Mouse (Mus musculus) c-Kit-negative CD71-positive TER-119-positive erythroid progenitor cells, embryonic 14.5 days (primary cell): ENCODE measurements around the gene Itih5.

Experiments used
- DNase-seq: peaks from one replicate; pipeline ENCODE4 v3.0.0-alpha.2; 2013; ENCODE audit warnings: low read depth, low spot score

Gene Itih5

DNA sequence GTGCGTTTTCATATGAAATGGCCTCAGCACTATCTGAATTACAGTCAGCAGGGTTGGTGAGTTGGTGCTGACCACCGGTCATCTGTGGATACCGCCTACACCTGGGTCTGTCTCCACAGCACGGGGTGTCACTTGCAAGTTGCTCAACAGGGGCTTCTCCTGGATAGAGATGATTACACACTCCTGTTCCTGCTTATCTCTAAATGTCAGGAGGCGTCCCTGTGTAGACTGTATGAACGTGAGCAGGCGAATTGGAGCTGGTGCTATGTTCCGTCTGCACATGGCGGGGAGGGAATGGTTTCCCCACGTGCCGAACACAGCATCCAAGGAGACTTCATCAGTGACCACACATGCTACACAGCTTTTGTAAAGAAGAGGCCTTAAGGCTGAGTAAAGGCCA, 13.9 kb downstream of the Itih5 start:
- DNase-seq: no peak

GRCm38 (mm10) chr2:10168016-10168415, 14.6 kb downstream of the Itih5 start:
- no peak for DNase-seq

GRCm38 (mm10) chr2:10169991-10170390, 16.6 kb downstream of the Itih5 start:
- no peak for DNase-seq

DNA sequence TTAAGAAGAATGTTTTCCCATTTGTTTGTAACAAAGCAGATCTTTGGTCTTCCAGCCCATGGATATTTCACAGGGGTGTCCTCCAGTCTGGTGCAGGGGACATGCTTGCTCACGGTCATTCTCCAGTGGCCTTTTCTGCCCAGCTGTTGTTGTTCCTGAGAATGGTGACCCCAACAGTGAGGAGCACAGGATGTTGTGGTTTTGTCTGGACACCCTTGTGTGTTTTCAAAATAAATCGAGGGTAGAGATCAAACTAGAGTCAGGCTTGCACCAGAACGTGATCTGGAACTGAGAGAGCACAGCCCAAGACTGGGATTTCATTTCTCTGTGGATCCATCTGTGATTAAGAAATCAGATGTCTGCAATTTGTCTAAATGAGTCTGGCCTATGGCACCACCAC, 40.2 kb downstream of the Itih5 start:
- no peak for DNase-seq

GRCm38 (mm10) chr2:10195162-10195561, 41.8 kb downstream of the Itih5 start:
- DNase-seq: no peak

- no peak for DNase-seq
These were observed 46.0 kb downstream of the Itih5 start for GRCm38 (mm10) chr2:10199326-10199725.

DNA sequence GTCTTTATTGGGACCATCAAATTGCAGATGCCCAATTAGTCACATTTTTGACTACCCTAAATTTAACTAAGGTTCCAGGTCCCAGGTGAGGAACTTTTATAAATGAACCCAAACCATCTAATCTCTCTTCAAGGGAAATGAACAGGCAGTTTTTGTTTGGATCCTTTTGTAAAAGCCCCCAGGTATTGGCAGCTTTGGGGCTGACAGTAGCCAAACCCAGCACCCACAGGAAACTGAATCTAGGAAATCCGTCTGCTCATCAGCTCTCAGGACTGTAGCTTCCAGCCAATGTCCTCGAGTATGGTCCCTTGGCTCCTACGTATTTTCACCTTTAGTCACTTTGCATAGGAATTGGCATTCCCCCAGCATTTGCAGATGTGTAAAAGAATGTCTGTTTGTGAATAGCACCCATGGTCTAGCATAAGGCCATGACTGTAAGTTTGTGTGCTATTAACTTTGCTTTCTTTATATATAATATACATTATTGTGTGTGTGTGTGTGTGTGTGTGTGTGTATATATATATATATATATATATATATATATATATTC, 47.4 kb downstream of the Itih5 start:
- DNase-seq: no peak

- no peak for DNase-seq
These were observed 50.9 kb downstream of the Itih5 start for GRCm38 (mm10) chr2:10204301-10204700.

DNA sequence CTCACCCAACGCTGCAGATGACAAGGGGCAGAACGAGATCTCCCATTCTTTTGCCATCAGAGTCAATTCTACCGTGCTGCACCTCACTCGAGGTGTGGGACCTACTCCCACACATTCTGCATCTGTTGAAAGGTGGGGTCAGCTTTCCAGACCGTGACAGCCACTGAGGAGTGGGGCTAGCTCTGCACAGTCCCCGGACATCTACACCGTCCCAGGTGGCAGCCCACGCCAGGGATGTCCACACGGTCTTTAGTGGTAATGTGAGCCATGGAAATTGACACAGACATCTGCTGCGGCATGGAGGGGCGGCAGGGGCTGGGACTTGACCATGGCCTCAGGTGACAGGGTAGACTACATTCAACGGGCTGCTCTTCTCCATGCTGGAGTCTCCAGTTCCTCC, 60.1 kb downstream of the Itih5 start:
- DNase-seq: no peak

DNA sequence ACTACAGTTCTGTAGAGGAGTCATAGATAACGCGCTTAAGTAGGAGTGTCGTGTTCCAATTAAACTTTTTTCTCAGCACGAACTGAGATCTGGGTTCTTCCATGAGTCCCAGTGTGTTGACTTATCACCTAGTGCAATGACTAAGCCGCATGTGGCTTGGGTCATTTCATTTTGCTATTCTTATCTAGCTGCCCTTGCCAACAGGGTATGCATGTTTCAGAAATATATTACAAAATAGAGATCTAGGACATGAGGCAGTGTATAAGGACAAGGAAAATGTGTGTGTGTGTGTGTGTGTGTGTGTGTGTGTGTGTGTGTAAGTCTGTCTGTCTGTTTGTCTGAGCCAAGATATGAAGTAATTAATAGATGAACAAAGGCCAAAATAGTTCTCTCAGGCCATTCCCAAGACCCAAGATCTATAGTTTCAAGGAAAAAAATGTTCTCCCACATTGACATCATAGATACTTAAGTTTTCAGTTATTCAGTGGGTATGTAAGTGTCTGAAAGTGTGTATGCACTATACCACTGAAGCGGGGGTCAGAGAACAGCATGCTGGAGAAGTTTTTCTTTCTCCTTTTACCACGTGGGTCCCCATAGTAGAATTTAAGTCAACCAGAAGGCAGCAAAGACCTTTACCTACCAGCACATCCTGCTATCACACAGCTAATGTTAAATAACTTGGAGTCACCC, 62.6 kb downstream of the Itih5 start:
- no peak for DNase-seq

DNA sequence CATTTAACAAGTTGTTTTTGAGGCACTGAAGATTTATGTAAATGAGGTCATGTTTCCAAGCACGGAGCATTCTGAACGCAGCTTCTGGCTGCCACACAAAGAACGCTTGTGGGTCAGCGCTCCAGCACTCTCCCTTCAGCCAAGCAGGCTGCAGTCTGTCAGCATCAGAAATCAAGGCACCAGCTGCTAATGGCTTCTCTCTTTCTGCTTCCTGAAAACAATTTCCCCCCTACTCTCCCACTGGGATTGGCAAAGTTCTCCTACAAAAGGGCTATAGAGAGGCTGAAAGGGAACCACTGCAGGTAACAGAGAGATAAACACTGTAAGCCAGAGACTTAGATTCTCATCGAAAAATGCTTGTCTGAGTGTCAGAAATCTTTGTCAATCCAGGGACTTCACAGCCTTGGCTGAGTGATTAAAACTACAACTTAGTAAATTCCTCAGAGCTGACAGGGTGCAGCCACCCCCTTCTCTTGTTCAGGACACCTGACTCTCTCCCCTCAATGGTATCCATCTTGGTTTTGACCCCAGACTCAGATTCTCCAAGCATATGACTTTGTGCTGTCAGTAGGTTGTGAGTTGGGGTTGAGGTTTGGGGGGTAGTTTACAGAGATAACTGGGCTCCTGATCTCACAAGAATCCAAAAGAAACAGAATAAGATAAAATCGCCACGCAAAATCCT, 63.3 kb downstream of the Itih5 start:
- no peak for DNase-seq

DNA sequence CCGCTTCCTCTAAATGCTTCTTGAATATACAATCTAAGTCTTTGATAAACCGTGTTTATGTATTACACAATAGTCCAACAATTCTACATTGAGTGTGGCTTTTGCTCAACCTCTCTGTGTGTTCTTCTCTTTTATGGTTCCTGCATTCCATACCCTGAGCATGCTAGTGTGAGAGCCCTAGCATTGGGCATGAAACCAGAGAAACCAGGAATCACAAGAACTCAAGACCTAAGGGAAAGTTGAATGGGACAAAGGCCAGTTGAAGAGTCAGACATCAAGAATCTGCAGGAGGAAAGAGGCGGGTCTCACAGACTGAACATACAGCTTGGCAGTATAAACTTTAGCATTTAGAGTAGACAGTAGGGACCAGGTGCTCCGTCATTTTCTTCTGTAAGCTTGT, 68.5 kb downstream of the Itih5 start:
- no peak for DNase-seq

DNA sequence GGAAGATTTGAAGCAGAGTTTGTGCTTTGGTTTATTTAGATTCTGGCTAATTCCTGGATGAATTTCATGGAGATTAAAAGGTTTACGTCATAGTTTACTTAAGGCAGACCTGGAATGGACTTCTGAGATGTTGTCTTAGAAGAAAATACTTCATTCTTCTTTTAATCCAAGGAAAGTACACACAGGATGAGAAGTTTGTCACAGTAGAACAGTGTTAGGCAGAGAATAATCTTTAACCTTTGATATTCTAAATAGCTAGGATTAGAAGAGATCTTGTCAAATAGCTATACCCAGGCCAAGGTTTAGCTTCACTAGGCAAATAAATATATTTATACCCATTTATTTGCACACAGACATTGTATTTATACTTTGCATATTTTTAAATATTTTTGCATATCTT, 73.5 kb downstream of the Itih5 start:
- no peak for DNase-seq

DNA sequence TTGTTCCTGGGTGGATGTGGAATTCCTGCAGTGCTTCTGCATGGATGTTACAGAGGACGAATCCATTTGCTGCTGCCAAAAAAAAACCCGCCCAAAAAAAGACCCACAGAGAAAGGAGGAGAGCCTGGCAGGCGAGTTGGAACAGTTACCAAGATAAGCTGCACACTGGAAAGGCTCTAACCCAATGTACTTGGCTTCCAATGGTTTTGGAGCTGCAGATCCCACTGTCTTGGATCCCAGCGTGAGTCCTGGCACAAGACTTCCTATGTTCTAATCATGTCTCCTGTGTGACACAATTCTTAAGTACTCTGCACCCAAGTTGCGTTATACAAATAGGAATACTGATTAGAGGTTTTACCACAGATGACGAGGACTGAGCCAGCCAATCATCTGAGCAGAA, 78.6 kb downstream of the Itih5 start:
- DNase-seq: no peak

GRCm38 (mm10) chr2:10236554-10236953, 83.2 kb downstream of the Itih5 start:
- no peak for DNase-seq

GRCm38 (mm10) chr2:10242970-10243369, 89.6 kb downstream of the Itih5 start:
- DNase-seq: no peak

DNA sequence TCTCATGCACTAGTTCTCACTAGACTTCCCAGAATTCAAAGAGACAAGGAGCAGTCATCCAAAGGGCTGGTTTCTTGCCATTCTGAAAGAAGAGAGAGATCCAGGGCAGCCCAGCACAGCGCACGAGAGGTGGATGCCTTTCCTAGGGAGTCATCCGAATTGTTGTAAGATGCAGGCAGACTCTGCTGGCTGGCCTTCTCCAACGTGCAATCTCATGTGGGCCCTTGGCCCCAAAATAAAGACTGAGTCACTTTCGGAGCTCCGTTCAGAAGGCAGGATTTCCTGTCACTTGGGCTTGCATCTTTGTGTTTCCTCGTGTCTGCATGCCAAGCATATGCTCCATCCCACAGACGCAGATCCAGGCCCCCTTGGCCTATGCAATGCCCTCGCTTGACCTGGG, 97.1 kb downstream of the Itih5 start:
- DNase-seq: no peak

DNA sequence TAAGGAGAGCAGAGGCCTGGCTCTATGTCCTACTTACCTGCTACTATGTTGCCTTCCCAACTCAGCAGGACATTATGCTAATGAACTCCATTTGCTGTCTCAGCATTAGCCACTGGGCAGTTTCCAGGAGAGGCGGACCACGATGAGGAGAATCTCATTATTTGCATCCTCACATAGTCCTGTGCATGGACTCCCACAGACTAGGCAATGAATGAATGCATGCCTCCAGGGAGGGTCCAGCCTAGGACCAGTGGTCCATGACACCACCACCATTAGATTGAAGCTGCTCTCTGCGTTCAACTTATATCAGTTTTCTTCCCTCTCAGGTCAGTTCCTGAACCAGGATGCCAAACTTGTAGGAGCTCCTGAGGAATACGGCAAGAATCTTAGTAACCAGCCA, 97.6 kb downstream of the Itih5 start:
- DNase-seq: no peak

- no peak for DNase-seq
These were observed 98.1 kb downstream of the Itih5 start for GRCm38 (mm10) chr2:10251466-10251865.

- DNase-seq: no peak
These were observed 98.6 kb downstream of the Itih5 start for GRCm38 (mm10) chr2:10252016-10252415.

GRCm38 (mm10) chr2:10253351-10253750, 100.0 kb downstream of the Itih5 start:
- no peak for DNase-seq

GRCm38 (mm10) chr2:10256949-10257348, 103.6 kb downstream of the Itih5 start:
- DNase-seq: no peak

DNA sequence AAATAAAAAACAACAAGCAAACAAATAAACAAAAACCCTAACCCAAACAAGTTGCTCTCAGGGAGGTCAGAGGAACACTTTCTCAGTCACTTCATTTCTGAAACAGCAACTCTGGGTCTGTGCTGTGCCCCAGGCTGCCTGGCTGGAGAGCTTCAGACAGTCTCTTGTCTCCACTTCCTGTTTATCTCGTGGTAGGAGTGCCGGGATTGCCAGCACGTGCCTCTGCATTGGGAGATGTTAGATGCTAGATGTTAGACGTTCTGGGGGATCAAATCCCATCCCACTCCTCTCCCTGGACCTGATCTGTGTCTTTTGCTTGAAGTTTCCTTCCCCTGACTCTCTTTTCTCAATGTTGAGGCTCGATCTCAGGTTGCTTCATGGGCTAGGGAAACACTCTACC, 104.9 kb downstream of the Itih5 start:
- DNase-seq: no peak
